Mouse (Mus musculus): ENCODE data around the gene Pcyt1a.

Pcyt1a gene

DNA sequence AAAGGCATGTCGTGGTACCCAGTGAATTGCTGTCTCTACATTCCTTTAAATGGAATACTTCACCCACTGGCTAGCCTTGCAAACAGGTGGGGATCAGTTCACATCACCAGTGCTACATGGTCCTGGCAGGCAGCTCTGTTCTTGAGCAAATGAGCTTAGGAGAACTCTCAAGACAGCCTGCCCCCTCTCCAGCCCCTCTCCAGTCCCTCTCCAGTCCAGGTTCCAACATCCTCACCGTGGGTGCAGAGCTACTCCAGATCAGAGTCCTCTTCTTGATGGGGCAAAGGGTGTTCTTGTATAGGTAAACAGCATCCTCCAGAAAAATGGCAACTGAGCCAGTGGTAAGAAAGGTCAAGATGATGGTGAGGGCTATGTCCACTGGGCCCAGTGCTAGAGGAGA is 48.7 kb downstream of the Pcyt1a start:
- DNase-seq: no peak

DNA sequence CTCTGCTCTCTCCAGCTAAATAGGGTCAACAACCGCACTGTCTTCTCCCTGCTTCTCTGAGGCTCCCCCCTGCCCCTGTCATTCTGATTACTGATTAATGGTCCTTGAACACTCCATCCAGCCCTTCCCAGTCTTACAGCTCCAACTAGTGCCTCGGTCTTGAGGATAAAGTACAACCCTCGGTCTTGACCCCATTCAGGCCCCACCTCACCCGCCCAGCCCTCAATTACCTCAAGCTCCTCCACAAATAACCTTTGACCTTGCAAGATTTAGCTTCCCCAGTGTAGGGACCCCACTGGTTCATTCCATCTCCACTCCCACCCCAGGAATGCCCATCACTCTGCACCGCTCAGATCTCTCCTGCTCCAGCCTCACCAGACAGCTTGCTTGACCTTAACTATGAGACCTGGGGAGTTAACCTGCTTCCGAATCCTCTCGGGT is 53.7 kb downstream of the Pcyt1a start:
- DNase-seq: peak; percentile 76

DNA sequence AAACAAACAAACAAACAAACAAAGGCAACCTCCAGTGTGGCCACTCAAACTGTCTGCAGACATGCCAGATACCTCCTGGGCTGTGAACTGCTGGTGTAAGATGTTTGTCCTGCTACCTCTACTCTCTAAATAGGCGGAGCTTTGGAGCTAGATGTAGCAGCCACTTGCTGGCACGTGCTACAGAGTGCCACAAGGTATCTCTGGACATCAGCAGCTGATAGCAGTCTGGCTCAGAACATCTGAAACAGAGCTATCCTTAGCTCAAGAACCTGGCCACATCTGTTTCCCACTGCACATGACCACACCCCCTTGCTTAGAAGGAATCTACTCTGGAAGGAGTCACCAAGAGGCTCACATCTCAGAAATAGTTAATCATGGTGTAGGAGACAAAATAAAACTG is 54.5 kb downstream of the Pcyt1a start:
- no peak for DNase-seq

DNA sequence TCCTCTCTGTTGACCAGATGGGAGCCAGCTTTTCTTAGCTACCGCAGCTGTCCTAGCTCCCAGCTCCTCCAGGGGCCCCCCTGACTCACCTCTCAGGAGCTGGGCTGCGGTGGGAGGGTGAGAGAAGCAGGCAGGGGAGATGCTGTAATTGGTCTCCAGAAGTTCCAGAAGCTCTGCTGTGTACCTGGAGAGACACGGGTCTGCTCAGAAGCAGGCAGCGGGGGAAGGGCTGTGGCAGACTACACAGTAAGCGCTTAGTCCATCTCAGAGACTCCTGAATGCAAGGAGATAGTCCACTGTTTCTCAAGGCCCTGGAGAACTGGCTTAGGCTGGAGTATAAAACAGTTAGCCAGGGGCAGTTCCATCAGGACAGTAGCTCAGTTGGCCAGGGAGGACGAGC is 55.3 kb downstream of the Pcyt1a start:
- DNase-seq: no peak

DNA sequence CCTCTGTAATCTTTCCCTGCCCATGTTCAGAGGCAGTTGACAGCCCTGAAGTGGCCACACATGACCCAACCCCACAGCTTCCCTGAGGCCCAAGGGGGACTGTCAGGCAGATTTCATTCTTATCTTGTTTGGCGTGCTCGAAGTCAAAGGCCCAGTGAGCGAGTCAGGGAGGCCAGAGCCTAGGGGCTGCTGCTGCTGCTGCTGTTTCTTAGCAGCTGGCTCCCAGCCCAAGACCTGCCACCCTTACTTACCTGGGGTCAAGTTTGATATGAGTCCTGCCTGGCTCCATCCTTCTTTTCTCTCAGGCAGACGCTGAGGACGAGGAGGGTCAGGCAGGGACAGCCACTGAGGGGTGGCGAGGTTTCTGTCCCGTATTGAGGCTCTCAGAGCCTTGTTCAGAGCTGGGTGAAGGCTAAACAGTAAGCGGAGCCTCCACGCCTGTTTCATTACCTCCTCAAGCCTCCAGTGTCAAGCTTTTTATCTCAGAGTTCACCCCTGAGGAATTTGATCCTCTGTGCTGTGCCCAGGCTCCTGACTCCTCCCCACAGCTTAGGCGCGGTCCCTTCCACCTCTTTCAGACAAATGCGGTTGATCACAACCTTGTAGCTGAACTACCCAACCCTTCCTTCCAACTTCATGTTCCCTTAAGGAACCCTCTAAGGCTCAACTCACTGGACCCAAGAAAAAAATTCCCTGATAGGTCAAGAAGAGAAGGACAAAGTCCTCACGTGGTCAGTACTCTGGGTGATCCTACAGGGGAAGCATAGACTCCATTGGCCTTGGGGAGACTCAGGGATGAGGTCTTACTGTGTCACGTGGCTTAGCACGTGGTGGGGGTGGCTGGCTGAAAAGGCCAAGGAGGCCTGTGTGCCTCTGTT is 56.8 kb downstream of the Pcyt1a start, which contains the start of gene Slc51a:
Gene Slc51a (minus strand): TSS at position 646 of the 878 bp plus-strand sequence.
- peak; percentile 51 for DNase-seq

DNA sequence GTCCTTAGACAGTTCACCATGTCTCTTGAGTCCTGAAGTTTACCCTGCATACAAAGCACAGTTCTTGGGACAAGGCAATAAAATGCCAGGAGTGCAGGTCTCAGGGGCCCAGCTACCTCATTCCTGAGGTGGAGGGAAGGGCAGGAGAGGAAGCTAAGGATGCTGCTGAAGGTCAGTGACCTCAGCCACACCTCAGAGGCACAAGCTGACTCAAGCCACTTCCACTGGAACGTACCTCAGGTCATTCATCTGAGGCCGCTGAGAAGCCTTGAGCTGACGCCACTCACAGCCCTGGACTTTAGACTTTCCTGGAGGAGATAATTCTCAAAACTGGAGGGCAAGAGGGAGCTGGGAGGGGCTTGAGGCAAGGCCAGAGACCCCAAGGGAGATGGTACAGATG is 58.2 kb downstream of the Pcyt1a start:
- DNase-seq: peak; percentile 22

DNA sequence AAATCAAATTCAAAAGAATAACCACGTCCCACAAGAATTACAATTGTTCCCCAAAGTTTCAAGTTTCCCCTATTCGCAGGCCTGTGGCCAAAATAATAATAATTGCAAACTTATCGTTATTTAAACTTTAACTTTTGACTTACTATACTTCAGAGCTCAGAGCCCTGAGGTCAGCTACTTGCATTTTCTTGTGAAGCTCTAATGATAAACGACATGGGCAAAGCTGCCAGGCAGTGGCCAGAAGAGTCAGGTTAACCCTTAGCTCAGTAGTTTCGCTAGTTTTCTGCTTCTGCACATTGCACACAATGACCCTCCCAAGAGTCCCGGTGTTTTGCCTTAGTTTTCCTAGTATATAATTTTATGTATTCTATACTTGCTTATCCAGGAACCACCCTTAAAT is 63.6 kb downstream of the Pcyt1a start:
- peak; percentile 37 for DNase-seq

DNA sequence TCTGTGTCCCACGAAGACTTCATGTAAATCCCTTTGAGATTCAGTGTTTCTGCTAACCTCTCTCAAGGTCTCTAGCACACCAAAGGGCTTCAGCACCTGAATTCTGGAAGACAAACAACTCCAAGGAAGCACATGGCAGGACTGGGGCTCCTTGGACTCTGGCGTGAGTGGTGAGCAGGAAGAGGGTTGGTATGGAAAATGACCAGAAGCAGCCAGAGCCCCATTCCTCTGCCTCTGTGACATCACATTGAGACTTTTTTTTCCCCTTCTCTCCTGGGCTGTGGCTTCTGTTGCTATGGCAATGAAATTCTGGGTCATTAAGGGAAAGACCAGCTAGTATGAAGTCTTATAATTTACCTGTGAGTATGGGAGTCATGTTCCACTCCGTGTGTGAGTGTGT is 65.2 kb downstream of the Pcyt1a start, which contains the start of gene Zdhhc19:
Gene Zdhhc19 (plus strand): TSS at position 301 of the 400 bp plus-strand sequence.
- DNase-seq: no peak

DNA sequence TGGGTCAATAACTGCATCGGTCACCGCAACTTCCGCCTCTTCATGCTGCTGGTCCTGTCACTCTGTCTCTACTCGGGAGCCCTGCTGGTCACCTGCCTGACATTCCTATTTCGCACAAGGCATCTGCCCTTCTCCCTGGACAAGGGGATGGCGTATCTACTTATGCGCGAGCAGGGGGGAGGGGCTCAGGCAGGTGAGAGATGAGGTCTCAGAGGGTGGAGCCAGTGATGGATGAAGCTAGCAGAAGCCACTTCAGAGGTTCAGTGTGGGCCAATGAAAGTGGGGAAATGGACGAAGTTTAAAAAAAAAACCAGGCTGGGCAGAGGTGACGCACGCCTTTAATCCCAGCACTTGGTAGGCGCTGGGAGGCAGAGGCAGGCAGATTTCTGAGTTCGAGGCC is 68.3 kb downstream of the Pcyt1a start:
- no peak for DNase-seq

DNA sequence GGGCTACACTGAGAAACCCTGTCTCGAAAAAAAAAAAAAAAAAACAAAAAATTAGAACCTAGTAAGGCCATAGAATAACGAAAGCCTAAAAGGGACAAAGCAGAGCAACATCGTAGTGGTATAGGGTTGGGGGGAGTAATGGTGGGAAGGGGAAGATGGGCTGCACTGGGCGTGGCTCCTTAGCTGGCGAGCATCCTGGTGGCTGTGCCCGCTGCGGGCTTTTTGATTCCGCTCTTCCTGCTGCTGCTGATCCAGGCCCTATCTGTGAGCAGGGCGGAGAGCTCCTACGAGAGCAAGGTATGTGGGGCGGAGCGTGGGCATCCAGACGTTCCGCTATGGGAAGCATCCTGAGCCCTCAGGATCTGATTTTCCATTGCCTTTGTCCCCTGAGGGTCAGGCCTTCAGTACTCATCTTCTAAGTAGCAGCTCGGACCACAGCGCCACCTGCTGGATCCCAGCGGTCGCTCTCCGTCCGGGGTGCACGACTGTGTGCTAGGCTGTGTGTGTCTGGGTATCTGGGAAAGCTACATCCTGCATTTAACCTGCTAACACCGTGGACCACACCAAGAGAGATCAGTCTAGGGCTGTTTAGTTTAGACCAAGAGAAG is 68.8 kb downstream of the Pcyt1a start:
- DNase-seq: peak; percentile 88

DNA sequence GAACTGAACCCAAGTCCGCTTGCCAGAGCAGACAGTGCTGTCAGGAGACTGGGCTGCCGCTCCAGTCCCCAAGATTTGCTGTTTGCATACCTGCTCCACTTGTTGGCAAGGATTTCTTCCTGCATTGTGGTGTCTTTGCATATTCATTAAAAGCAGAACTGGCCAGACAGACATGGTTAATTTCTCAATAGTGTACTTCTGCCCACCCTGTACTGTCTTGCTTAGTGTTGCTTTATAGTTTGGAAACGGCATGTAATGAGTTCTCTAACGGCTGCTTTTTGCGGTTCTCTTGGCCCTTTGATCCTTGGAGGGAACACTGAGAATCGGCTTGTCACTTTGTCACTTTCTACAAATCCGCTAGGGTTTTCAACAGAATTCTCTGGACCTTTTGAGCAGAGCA is 70.7 kb downstream of the Pcyt1a start:
- DNase-seq: no peak

DNA sequence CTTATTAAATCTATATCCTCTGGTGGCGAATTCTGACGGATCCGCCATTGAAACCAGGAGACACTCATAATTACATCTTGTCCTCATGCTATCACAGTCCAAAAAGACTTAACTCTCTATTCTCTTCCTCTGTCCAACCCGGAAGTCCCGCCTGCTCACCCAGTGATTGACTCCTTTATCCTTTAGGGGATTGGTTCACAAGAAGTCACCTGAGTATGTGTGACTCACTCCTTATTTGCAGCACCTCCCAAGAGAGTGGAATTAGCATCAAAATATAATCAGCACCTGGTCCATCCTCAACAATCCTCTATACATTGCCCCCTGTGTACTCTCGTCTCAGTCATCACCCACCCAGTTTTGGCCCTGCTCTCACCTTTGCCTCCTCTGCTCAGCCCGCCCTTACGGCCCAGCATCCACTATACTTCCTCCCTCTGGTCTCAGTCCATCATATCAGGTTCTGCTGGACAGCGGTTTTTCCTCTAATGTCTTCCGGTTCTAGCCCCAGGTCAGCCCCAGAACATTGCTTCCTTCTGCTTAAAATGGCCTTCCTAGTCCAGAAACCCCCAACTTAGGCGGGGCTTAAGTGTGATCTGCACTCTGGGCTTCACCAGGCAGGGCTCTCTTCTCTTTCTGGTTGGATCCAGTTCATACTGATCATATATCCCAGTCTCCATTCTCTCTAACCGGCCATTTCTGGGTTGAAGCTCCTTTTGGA is 72.1 kb downstream of the Pcyt1a start:
- DNase-seq: no peak

DNA sequence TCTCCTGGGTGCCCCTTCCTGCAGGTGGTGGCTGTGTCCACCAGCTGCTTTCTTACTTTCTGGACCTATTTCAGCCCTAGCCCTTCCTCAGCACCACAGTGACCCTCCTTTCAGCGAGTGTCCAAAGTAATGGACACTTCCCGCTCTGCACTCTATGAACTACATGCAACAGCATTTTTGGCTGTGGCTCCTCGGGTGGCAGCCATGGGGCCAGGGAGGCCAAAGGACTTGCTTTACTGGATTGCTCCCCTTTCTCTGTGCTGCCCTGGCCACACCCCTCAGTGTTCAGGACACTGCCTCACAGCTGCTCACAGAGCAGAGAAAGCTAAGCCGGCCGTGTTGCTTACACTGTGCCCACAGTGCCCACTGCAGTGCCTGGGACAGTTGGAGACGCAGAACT is 72.9 kb downstream of the Pcyt1a start:
- no peak for DNase-seq

DNA sequence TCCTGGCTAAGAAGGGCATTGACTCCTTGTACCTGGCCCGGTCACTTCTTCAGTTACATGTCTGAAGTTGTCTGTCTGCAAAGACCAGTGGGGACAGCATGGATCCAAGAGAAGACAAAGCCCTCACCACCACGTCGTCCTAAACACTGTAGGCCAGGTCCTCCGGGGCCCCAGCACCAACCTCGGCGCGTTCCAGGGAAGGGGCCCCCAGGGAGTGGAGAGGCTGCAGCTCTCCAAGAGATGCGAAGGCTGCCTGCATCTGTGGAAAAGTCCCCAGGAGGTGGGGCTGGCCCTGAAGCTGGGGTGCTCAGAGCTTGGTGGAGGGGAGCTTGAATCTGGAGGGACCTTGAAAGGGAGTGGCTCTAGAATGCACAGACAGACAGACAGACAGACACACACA is 75.6 kb downstream of the Pcyt1a start:
- DNase-seq: no peak

DNA sequence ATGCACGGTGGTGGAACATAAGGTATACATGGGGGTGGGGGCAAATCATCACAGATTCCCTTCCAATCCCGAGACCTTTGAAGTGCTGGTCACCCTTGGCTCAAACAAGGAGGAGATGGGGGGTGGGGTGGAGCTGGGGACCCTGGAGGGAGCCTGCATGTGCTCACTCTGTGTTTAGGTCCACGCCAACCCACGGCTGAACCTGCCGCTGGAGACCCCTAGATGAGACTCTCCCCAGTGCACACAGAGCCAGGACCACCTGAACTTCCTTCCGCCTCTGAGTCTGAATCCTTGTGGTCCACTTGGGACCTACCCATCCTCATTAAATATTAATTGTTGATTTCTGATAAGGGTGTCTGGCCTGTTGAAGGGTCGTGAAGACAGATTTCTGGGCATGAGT is 76.1 kb downstream of the Pcyt1a start:
- no peak for DNase-seq

DNA sequence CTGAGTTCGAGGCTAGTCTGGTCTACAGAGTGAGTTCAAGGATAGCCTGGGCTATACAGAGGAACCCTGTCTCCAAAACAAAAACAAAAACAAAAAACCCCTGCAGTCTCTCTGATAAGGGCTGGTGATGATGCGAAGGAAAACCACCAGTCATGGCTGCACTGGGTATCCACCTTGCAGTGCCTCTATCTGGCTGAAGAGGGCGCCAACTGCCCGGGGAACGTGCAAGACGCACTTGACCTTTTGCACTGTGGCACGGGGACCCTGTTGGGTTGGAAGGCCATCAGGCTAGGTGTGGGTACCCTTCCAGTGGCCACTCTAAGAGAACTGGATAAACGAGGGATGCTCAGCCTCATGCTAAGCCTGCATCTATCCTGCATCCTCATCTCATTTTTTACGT is 76.7 kb downstream of the Pcyt1a start:
- peak; percentile 45 for DNase-seq

DNA sequence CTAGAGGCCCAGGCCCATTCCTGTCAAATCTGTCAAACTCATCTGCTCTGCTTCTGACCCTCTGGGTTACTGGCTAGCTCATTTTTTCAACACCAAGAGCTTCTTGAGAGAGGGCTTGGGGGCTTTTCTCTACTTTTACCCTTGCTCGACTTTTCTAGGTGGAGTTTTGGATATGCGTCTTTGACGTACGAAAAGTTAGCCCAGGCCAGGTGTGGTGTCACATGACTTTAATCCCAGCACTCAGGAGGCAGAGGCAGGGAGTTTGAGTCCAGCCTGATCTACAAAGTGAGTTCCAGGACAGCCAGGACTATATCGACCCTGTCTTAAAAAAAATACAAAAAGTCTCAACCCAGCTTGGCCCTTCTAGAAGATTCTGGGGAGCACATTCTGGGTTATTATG is 77.3 kb downstream of the Pcyt1a start:
- no peak for DNase-seq

DNA sequence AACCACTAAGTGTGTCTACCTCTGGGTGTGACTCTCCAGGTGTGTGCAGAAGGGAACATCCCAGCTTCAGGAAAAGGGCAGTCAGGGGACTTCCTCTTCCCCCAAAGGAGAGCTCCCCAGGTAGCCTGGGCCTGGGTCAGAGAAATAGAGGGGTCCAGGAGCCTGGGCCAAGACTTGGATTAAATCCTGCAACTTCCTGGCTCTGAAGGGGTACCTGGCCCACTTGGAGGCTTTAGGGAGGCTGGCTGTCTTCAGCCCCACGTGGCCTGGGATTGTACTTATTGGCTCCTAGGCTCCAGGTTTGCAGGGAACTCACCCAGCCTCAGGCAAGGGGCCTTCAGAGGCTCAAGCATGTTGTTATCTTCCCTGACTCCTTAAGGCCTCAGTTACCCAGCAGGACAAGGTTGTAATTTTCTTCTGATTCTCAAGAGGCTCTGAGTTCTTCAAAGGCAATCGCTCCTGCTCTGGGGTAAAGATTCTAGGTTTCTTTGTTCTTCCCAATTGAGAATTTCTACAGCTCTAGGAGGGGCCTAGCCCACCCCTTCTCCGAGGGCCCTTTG is 77.9 kb downstream of the Pcyt1a start:
- DNase-seq: no peak

DNA sequence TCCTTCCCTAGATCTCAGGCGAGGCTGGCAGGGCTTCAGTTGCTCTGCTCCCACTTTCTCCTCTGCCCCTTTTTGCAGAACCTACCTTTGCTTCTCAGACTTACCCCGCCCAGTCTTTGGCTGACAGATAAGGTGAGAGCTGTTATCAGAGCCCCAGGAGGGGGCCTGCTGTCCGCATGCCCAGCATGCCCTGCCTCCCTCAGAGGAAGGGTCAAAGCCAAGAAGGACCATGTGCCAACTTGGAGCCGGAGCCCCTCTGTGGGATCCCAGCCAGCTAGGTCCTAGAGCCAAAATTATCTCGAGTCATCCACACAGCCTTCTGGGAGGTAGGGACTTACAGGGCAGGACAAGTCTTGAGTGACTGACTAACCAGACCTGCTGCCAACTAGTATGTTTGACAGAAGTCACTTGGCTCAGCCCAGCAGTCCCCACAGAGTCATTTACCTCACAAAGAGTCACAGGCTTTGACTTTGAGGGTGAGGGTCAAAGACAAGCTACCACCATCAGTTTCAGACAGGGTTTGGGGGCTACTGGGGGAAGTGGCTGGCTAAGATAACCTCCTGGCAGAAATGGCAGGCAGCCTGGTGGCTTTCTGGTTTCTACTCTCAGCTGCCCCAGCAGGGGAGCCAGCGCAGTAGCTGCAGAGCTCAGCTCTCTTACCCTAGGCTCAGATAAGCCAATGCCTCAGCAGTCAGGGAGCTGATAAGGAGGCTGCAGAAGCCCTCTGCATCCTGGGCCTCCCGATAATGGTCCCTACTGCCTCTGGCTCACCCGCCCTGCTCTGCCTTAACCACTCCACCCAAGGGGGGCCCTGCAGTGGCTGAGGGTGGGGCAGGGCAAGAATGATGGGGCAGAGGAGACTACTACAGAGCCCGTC is 78.6 kb downstream of the Pcyt1a start:
- no peak for DNase-seq

DNA sequence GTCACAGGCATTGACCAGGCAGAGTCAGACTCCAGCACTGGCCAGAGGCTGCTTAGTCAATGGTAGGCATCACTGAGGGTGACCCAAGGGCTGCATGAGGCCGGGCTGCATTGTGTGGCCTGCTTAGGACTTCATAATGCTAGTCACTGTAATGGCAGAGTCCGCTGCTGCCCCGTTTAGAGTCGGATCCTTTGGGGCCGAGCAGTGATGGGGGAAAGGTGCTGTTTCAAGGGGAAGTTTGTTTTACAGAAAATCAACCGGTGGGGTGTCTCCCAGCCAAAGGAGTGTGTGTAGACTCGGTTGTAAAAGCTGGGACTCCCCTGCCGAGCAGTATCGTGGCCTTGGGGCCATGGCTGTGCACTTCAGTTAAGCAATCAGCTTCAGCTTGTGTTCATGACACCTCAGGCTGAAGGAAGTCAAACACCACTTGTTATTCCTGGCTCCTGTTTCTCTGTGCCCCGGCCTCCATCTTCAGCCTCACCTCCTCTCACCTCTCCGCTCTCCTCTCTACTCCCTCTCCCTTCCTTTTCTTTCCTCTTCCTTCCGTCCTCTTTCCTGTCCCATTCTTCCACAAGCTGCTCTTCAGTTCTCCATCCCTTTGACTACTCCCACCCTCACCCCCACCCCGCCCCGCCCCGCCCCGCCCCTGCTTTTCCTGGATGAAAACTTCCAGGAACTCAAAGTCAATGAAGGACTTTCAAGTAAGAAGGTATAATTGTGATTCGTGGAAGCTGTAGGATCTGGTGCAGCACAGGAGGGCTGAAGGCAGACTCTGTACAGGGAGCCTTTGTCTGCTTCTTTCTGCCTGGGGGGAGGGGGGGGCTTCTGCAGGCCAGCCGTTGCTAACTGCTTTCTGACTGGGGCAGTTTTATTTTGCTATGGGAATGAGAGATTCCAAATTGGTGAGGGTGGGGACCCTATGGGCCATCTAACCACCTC is 79.9 kb downstream of the Pcyt1a start:
- DNase-seq: no peak

DNA sequence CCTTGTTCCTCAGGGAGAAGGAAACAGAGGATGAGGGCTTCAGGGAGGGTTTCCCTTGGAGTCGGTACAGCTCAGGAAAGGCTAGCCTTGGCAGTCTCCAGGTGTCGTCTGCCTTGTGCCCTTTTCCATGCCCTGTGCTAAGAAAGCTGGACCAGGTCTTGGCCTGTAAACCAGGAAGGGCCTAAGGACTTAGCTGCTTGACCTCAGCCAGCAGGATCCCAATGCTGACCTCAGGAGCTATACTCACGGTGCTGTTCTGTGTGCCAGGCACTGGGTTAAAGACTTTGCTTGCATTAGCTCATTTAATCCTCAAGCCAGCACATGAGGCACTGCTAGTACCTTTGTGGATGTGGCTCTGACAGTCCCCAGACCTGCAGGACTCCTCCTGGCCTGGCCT is 80.6 kb downstream of the Pcyt1a start:
- no peak for DNase-seq
